Mouse (Mus musculus) heart, postnatal 0 days (tissue): ENCODE measurements at regions not wholly inside any gene's neighbourhood (a gene's known extent, or its start where the extent isn't known, plus 50 kb on each side); places are given as distances from the start of the nearest gene placed in this dataset.

Source experiments
- ATAC-seq: fragments of 200-750 bp; cut with Nextera tagmentation; 2 replicates; pipeline ENCODE4 v1.8.0; 2017; ENCODE audit warnings: low read depth, moderate number of reproducible peaks, moderate library complexity; ENCODE audit not compliant: insufficient read depth
- DNase-seq: peaks from one replicate; pipeline ENCODE4 v3.0.0-alpha.2; 2016; ENCODE audit warnings: low spot score
- H3K27ac ChIP-seq: fragments of 300-500 bp; sonication (generic); 2 replicates; pipeline ENCODE4 v1.5.1; 2014; ENCODE audit warnings: low read depth, mild to moderate bottlenecking
- H3K27me3 ChIP-seq: fragments of 300-500 bp; sonication (generic); 2 replicates; pipeline ENCODE4 v1.6.1; 2014; ENCODE audit warnings: low read length, mixed read lengths; ENCODE audit not compliant: control insufficient read depth, insufficient read depth
- H3K36me3 ChIP-seq: fragments of 300-500 bp; sonication (generic); replicated peaks from 2 replicates; pipeline ENCODE4 v1.6.1; 2014; ENCODE audit warnings: low read length, mixed read lengths; ENCODE audit not compliant: control insufficient read depth, insufficient read depth
- H3K4me1 ChIP-seq: fragments of 300-500 bp; sonication (generic); 2 replicates; pipeline ENCODE4 v1.6.1; 2014; ENCODE audit warnings: antibody characterized with exemption; ENCODE audit not compliant: control insufficient read depth, insufficient read depth
- H3K4me2 ChIP-seq: fragments of 300-500 bp; sonication (generic); 2 replicates; pipeline ENCODE4 v1.6.1; 2014; ENCODE audit warnings: low read depth, mild to moderate bottlenecking, low read length, moderate library complexity
- H3K4me3 ChIP-seq: fragments of 300-500 bp; sonication (generic); 2 replicates; pipeline ENCODE4 v1.5.1; 2014; ENCODE audit warnings: low read depth, low read length
- H3K9ac ChIP-seq: fragments of 300-500 bp; sonication (generic); replicated peaks from 2 replicates; pipeline ENCODE4 v1.6.1; 2014; ENCODE audit warnings: low read depth, low read length, mixed read lengths
- H3K9me3 ChIP-seq: fragments of 300-500 bp; sonication (generic); replicated peaks from 2 replicates; pipeline ENCODE4 v1.6.1; 2016; ENCODE audit warnings: low read length; ENCODE audit not compliant: control insufficient read depth
- CTCF ChIP-seq: IDR thresholded peaks from 2 replicates; pipeline ENCODE4 v1.5.1; 2016; ENCODE audit warnings: antibody characterized with exemption, control low read depth, low read depth
- EP300 ChIP-seq: IDR thresholded peaks from 2 replicates; pipeline ENCODE4 v1.6.1; 2016; ENCODE audit warnings: antibody characterized with exemption, low read depth
- WGBS: fragments of 180-500 bp; shearing (Covaris S2); extraction: QIAGEN DNeasy Blood & Tissue Kit; methylation state at CpG from one replicate; pipeline ENCODE4 v1.1.7; 2014; 5-methylcytosine and 5-hydroxymethylcytosine counted together

DNA sequence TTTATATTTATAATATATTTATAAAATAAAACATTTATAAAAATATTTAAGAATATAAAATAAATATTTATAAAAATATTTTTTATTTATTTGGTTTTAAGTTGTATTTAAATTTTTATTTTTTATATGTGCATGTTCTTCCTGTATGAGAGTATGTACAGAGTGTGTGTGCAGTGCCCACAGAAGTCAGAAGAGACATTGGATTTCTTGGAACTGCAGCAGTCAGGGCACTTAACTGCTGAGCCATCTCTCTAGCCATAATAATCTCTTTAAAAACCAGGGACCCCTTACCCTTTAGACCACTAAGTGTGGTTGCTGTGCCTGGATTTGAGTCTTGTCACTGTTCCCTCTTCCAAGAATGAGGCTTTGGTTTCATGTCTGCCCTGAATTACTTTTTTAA, 323.8 kb downstream of the Poteg start:
- H3K9me3 ChIP-seq: no peaks in the 10 kb centered on the region
- no peak for TF ChIP-seq CTCF
- no peak for TF ChIP-seq EP300
- no peaks in the 10 kb centered on the region for H3K4me1 ChIP-seq
- no peak overlapping the region for H3K9ac ChIP-seq
- no peak for DNase-seq
- H3K36me3 ChIP-seq: no peaks in the 10 kb centered on the region
- H3K4me3 ChIP-seq: no peak overlapping the region
- H3K4me2 ChIP-seq: no peak overlapping the region
- ATAC-seq: no peak
- H3K27me3 ChIP-seq: no peaks in the 10 kb centered on the region
- no peak overlapping the region for H3K27ac ChIP-seq

DNA sequence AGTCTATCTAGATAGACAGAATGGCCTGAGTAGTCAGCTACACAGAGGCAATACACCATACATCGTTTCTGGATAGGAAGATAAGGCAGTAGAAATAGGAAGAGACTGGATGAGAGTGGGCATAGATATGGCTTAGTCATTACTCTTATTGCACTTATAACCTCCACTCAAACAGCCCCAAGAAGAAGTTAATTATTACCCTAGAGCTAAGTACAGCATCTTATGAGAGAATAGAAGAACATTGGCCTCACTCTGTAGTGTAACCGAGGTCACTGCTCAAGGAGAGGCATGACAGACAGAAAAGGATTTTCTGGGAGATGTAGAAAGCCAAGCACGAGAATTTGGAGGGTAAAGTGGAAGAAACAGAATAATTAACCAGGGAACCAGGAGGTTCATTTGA, 331.5 kb downstream of the Poteg start:
- H3K4me3 ChIP-seq: no peak overlapping the region
- H3K9me3 ChIP-seq: no peaks in the 10 kb centered on the region
- no peak overlapping the region for H3K9ac ChIP-seq
- no peaks in the 10 kb centered on the region for H3K4me1 ChIP-seq
- 51% methylated on average over 3 of the region's 3 CpGs for WGBS
- no peak for DNase-seq
- no peaks in the 10 kb centered on the region for H3K27me3 ChIP-seq
- no peak overlapping the region for H3K4me2 ChIP-seq
- no peak for ATAC-seq
- no peak for TF ChIP-seq EP300
- no peak for TF ChIP-seq CTCF
- no peak overlapping the region for H3K27ac ChIP-seq
- no peaks in the 10 kb centered on the region for H3K36me3 ChIP-seq
